Mouse (Mus musculus) frontal cortex, adult 2 months (tissue): ENCODE results near the gene Fbxo42. TPM values are rescaled to one million over a fixed set of nuclear protein-coding genes. Genes with fewer than 3 reads are reported as not detected.

Experiments used
- DNase-seq, 2 experiments: peaks; one replicate each; pipeline ENCODE4 v3.0.0; 2022; ENCODE audit warnings: low spot score in 1 of 2; ENCODE audit errors: extremely low spot score in 1 of 2
- polyA plus RNA-seq: library from polyadenylated mRNA; depleted of rRNA; stranded (reverse); fragments of >200 nt; gene quantifications from 2 replicates; pipeline ENCODE4 v1.2.3, GENCODE M21; 2012

Gene Fbxo42
- polyA plus RNA-seq, 1 experiment: 20.9 TPM

- DNase-seq: no peak
Measured at GRCm38 (mm10) chr4:141165744-141166292, 18.1 kb downstream of the Fbxo42 start.

- DNase-seq: no peak
Measured at GRCm38 (mm10) chr4:141167156-141167555, 19.4 kb downstream of the Fbxo42 start.

- no peak for DNase-seq
Measured at GRCm38 (mm10) chr4:141172121-141172520, 24.4 kb downstream of the Fbxo42 start.

GRCm38 (mm10) chr4:141175783-141176182 is 28.1 kb downstream of the Fbxo42 start:
- DNase-seq: no peak

GRCm38 (mm10) chr4:141176328-141176838 is 28.7 kb downstream of the Fbxo42 start:
- DNase-seq: no peak

GRCm38 (mm10) chr4:141178500-141178899 is 30.8 kb downstream of the Fbxo42 start:
- no peak for DNase-seq

- DNase-seq: no peak
Measured at GRCm38 (mm10) chr4:141180831-141181230, 33.1 kb downstream of the Fbxo42 start.

GRCm38 (mm10) chr4:141181981-141182380 is 34.3 kb downstream of the Fbxo42 start:
- no peak for DNase-seq

- no peak for DNase-seq
Measured at GRCm38 (mm10) chr4:141183932-141184331, 36.2 kb downstream of the Fbxo42 start.

GRCm38 (mm10) chr4:141184426-141184825 is 36.7 kb downstream of the Fbxo42 start:
- DNase-seq: no peak

GRCm38 (mm10) chr4:141186923-141187836 is 39.5 kb downstream of the Fbxo42 start:
- DNase-seq: no peak

GRCm38 (mm10) chr4:141191294-141191693 is 43.6 kb downstream of the Fbxo42 start:
- no peak for DNase-seq

GRCm38 (mm10) chr4:141194553-141194952 is 46.8 kb downstream of the Fbxo42 start:
- DNase-seq: no peak

GRCm38 (mm10) chr4:141196981-141197685 is 49.4 kb downstream of the Fbxo42 start:
- no peak for DNase-seq

- DNase-seq: no peak
Measured at GRCm38 (mm10) chr4:141197686-141198035, 49.9 kb downstream of the Fbxo42 start.

GRCm38 (mm10) chr4:141200906-141201305 is 53.2 kb downstream of the Fbxo42 start:
- no peak for DNase-seq

GRCm38 (mm10) chr4:141202192-141202591 is 54.5 kb downstream of the Fbxo42 start:
- DNase-seq: no peak

- DNase-seq: peak in 1 of 2 experiments; percentile 53
Measured at GRCm38 (mm10) chr4:141204580-141205061, 56.9 kb downstream of the Fbxo42 start.

GRCm38 (mm10) chr4:141207081-141207480 is 59.4 kb downstream of the Fbxo42 start:
- DNase-seq: no peak

GRCm38 (mm10) chr4:141210524-141211219 is 63.0 kb downstream of the Fbxo42 start:
- DNase-seq: no peak
